Mouse (Mus musculus) megakaryocyte, embryonic 14.5 days (primary cell): Measurements from ENCODE around the gene Krtdap.
"Not testable (repeated sequence)": the region's sequence is repeated elsewhere in the genome, so short reads cannot be mapped to it uniquely, and the experiment has no call there.

Experiments used
- FLI1 ChIP-seq: IDR thresholded peaks from 2 replicates; pipeline ENCODE4 v1.6.1; 2012; ENCODE audit warnings: low read length, inconsistent platforms, mixed read lengths
- GATA1 ChIP-seq: IDR thresholded peaks from 3 replicates; pipeline ENCODE4 v1.6.1; 2012; ENCODE audit warnings: mixed read lengths, low read length, inconsistent platforms, borderline replicate concordance

GRCm38 (mm10) chr7:30742570-30742969 is 45.1 kb upstream of the Krtdap start:
- TF ChIP-seq GATA1, FLI1: not testable (repeated sequence)
